Mouse (Mus musculus): ENCODE results near the gene Hkdc1. TPM values are rescaled to one million over a fixed set of nuclear protein-coding genes. Genes with fewer than 3 reads are reported as not detected.

The Hkdc1 gene
- polyA plus RNA-seq, 2 experiments = 2.4 to 4.1 TPM

DNA sequence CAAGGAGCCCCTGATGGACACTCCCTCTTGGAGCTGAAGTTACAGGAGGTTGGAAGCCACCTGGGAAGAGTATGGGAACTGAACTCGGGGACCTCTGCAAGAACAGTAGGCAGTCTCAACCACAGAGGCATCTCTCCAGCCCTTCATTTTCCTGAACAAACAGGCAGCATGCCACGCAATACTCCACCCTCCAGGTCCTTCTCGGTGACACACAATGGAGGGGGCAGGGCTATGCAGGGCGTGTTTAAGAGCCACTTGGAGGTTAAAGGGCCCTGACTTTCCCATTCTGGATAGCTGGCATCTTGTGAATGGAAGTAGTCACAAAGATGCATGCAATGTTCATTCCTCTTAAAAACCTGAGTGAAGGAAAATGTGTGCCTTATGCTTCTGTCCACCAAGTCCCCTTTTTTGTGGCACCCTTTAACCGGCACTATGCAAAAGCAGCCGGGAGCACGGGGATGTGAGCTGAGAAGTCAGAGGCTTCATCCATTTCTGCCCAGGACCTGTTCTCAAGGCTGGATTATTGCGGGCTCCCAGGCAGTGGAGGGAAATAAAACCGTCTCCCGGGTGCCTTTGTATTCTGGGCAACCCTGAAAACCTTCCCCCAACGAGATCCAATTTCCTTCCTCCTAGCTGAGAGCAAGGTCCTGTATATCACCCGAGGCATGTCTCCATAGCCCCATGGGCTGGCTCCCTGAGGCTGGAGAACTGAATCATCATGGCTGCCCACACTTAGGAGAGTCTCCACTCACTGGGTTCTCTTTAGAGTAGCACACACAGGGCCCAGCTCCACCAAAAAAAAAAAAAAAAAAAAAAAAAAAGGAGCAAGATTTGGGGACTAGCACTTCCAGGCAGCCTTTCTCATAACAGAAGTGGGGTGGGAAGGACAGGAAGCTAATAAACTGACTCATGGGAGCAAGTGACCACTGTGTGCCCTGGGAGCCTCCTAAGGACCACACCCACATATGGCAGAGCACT is 85.4 kb downstream of the Hkdc1 start:
- Histone ChIP-seq H3K4me3 (ENCODE audit: insufficient read depth in 1 of 2, low read depth in 2 of 2, low read length in 2 of 2) (0 out of 4 replicates have a peak overlapping the region, but pooled peaks of 1 of the 2 experiments have one; percentile 3), H3K9ac (replicated peaks) (peak overlapping the region; percentile 27; the same call in 1 of the 2 replicates), H3K36me3 (replicated peaks; ENCODE audit: control insufficient read depth, insufficient read depth, low read depth) (peaks cover 3% of the 10 kb centered on the region; the same call in 1 of the 2 replicates), H3K27ac (peak overlapping the region; percentile 62), H3K4me1 (replicated peaks; ENCODE audit: control insufficient read depth in 2 of 2, insufficient read depth in 2 of 2, low read length in 1 of 2) (peaks cover 68 to 75% of the 10 kb centered on the region in 2 experiments), H3K9me3 (ENCODE audit: control insufficient read depth, low read length) (no peaks in the 10 kb centered on the region), H3K4me2 (ENCODE audit: low read depth) (peak overlapping the region; percentile 98), H3K27me3 (ENCODE audit: control insufficient read depth, insufficient read depth, low read length) (no peaks in the 10 kb centered on the region)
- TF ChIP-seq EP300 (IDR thresholded peaks at IDR 0.05; ENCODE audit: low read depth) (no peak), CTCF (IDR thresholded peaks at IDR 0.05; ENCODE audit: low read depth) (no peak)
- ATAC-seq (ENCODE audit: insufficient read depth) (no peak), DNase-seq (ENCODE audit: low read depth in 3 of 3, low spot score in 3 of 3) (no peak)
- WGBS (ENCODE audit: insufficient replicate concordance) = 14% methylated on average over 12 of the region's 12 CpGs

DNA sequence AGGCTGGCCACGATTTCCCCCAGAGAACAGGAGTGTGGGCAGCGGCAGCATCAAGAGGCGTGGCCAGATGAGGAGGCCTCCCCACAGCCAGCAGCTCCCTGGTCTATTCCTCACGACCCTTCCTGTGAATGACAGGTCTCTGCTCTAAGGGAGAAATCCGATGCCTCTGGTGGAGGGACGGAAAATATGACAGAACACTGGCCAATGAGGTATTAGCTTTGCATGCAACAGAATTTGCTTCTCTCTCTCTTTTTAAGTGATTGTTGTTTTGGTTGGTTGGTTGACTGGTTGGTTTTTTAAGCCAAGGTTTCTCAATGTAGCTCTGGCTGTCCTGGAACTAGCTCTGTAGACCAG is 86.9 kb downstream of the Hkdc1 start:
- no peaks in the 10 kb centered on the region for H3K27me3 ChIP-seq (ENCODE audit: control insufficient read depth, insufficient read depth, low read length)
- ATAC-seq (ENCODE audit: insufficient read depth) (no peak), DNase-seq (ENCODE audit: low read depth in 3 of 3, low spot score in 3 of 3) (no peak)
- no peak overlapping the region for H3K4me3 ChIP-seq (ENCODE audit: insufficient read depth in 1 of 2, low read depth in 2 of 2, low read length in 2 of 2)
- H3K9ac ChIP-seq (replicated peaks) = peak overlapping the region; percentile 16
- H3K4me2 ChIP-seq (ENCODE audit: low read depth) = peak overlapping the region; percentile 98
- H3K9me3 ChIP-seq (ENCODE audit: control insufficient read depth, low read length) = no peaks in the 10 kb centered on the region
- TF ChIP-seq CTCF (IDR thresholded peaks at IDR 0.05; ENCODE audit: low read depth) = no peak
- no peak for TF ChIP-seq EP300 (IDR thresholded peaks at IDR 0.05; ENCODE audit: low read depth)
- H3K27ac ChIP-seq = peak overlapping the region; percentile 49
- H3K4me1 ChIP-seq (replicated peaks; ENCODE audit: control insufficient read depth in 2 of 2, insufficient read depth in 2 of 2, low read length in 1 of 2) = peaks cover 79 to 83% of the 10 kb centered on the region in 2 experiments
- H3K36me3 ChIP-seq (replicated peaks; ENCODE audit: control insufficient read depth, insufficient read depth, low read depth) = peaks cover 3% of the 10 kb centered on the region; the same call in 1 of the 2 replicates
- WGBS (ENCODE audit: insufficient replicate concordance) = 15% methylated on average over 6 of the region's 6 CpGs

DNA sequence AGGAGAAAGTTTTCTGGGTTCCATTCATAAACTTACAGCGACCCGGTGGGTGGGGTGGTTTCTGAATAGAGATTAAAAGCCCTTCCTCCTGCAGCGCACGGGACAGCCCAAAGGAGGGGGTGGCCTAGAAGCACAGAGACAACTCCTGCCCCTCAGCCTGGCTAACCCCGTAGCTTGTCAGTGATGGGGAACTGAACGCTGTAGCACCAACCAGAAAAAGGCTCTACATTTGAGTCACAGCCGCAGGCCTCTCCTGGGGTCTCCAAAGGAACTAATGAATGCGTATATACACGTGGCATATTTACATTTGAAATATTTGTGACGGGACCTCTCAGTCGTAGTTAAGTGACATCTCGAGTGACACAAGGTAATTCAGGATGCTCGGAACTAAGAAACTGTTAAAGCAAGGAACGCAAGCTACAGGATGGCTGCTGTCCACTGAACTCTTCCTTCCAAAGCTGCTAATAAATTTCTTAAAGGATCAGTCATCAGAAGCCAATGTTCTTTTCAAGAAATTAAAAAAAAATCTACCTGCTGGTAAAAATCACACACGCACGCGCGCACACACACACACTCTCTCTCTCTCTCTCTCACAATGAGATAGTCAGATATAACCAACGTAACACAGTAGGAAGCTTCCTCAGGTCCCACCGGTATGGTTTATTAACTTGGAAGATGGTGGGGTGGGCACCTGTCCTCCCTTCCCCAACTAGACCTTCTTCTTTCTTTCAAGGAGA is 87.4 kb downstream of the Hkdc1 start:
- ATAC-seq (ENCODE audit: insufficient read depth) (no peak), DNase-seq (ENCODE audit: low read depth in 3 of 3, low spot score in 3 of 3) (no peak)
- H3K4me3 ChIP-seq (ENCODE audit: insufficient read depth in 1 of 2, low read depth in 2 of 2, low read length in 2 of 2) = peak overlapping the region in 1 of 2 experiments; percentile 8; a peak in 1 of 4 replicates
- peak overlapping the region; percentile 45 for H3K9ac ChIP-seq (replicated peaks)
- no peaks in the 10 kb centered on the region for H3K27me3 ChIP-seq (ENCODE audit: control insufficient read depth, insufficient read depth, low read length)
- H3K9me3 ChIP-seq (ENCODE audit: control insufficient read depth, low read length) = no peaks in the 10 kb centered on the region
- WGBS (ENCODE audit: insufficient replicate concordance) = 44% methylated on average over 20 of the region's 20 CpGs
- peaks cover 3% of the 10 kb centered on the region; the same call in 1 of the 2 replicates for H3K36me3 ChIP-seq (replicated peaks; ENCODE audit: control insufficient read depth, insufficient read depth, low read depth)
- H3K4me1 ChIP-seq (replicated peaks; ENCODE audit: control insufficient read depth in 2 of 2, insufficient read depth in 2 of 2, low read length in 1 of 2) = peaks cover 79 to 86% of the 10 kb centered on the region in 2 experiments
- H3K27ac ChIP-seq = peak overlapping the region; percentile 50
- TF ChIP-seq EP300 (IDR thresholded peaks at IDR 0.05; ENCODE audit: low read depth) (no peak), CTCF (IDR thresholded peaks at IDR 0.05; ENCODE audit: low read depth) (no peak)
- peak overlapping the region; percentile 98 for H3K4me2 ChIP-seq (ENCODE audit: low read depth)

DNA sequence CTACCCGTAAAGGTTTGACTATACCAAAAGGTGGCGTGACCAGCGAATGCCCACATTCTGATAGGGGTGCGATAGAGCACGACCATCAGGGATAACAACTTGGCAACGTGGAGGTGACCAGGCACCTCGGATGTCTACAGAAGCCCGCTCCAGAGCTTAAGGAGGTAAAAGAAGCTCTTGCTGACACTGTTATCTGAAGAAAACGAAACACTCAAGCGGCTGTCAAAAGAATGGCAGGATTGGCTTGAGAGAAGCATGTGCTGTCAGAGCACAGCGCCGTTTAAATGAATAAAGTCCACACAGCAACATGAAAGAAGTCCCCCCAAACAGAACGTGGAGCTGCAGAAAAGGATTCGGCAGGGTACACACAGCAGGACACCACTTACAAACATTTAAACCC is 89.0 kb downstream of the Hkdc1 start:
- no peak for ATAC-seq (ENCODE audit: insufficient read depth)
- H3K27ac ChIP-seq = peak overlapping the region; percentile 95
- peaks cover 81 to 90% of the 10 kb centered on the region in 2 experiments for H3K4me1 ChIP-seq (replicated peaks; ENCODE audit: control insufficient read depth in 2 of 2, insufficient read depth in 2 of 2, low read length in 1 of 2)

More for the DNA sequence above, 89.0 kb downstream of the Hkdc1 start:
- peak overlapping the region; percentile 73 for H3K4me2 ChIP-seq (ENCODE audit: low read depth)
- WGBS (ENCODE audit: insufficient replicate concordance) = 57% methylated on average over 14 of the region's 14 CpGs
- no peaks in the 10 kb centered on the region for H3K27me3 ChIP-seq (ENCODE audit: control insufficient read depth, insufficient read depth, low read length)
- peak overlapping the region; percentile 40; the same call in 1 of the 2 replicates for H3K9ac ChIP-seq (replicated peaks)
- H3K4me3 ChIP-seq (ENCODE audit: insufficient read depth in 1 of 2, low read depth in 2 of 2, low read length in 2 of 2) = peak overlapping the region; percentile 37 to 49; a peak in 2 of 4 replicates
- no peaks in the 10 kb centered on the region for H3K9me3 ChIP-seq (ENCODE audit: control insufficient read depth, low read length)
- no peak for DNase-seq (ENCODE audit: low read depth in 3 of 3, low spot score in 3 of 3)
- H3K36me3 ChIP-seq (replicated peaks; ENCODE audit: control insufficient read depth, insufficient read depth, low read depth) = peaks cover 3% of the 10 kb centered on the region; the same call in 1 of the 2 replicates
- TF ChIP-seq CTCF (IDR thresholded peaks at IDR 0.05; ENCODE audit: low read depth) = no peak
- no peak for TF ChIP-seq EP300 (IDR thresholded peaks at IDR 0.05; ENCODE audit: low read depth)

Other genes with a start within 250 kb of the Hkdc1 start
- 7.3 and 11.0 TPM in 2 replicates for gene Tspan15, start 191.2 kb downstream of the Hkdc1 start, polyA plus RNA-seq (2012; rRNA removed)
- 7.3 and 9.8 TPM in 2 replicates for gene Tspan15, start 191.2 kb downstream of the Hkdc1 start, polyA plus RNA-seq (2014; fragmentation: Nextera tagmentation; extraction: Ambion mirVana)
- not detected in 2 replicates for gene Tacr2, start 170.1 kb downstream of the Hkdc1 start, polyA plus RNA-seq (2012; rRNA removed)
- gene Tacr2, start 170.1 kb downstream of the Hkdc1 start, polyA plus RNA-seq (2014; fragmentation: Nextera tagmentation; extraction: Ambion mirVana) = not detected in 2 replicates
- gene Hk1, start 42.6 kb downstream of the Hkdc1 start, polyA plus RNA-seq (2012; rRNA removed) = 40.8 and 56.1 TPM in 2 replicates
- gene Hk1, start 42.6 kb downstream of the Hkdc1 start, polyA plus RNA-seq (2014; fragmentation: Nextera tagmentation; extraction: Ambion mirVana) = 54.2 and 58.7 TPM in 2 replicates
- 0.11 TPM in 2 replicates for gene 4930507D05Rik, start 27.0 kb upstream of the Hkdc1 start, polyA plus RNA-seq (2012; rRNA removed)
- 0.25 TPM in 1 of 2 replicates, not detected in the other for gene 4930507D05Rik, start 27.0 kb upstream of the Hkdc1 start, polyA plus RNA-seq (2014; fragmentation: Nextera tagmentation; extraction: Ambion mirVana)
- 12.6 and 16.4 TPM in 2 replicates for gene Supv3l1, start 27.2 kb upstream of the Hkdc1 start, polyA plus RNA-seq (2012; rRNA removed)
- gene Supv3l1, start 27.2 kb upstream of the Hkdc1 start, polyA plus RNA-seq (2014; fragmentation: Nextera tagmentation; extraction: Ambion mirVana) = 13.5 and 14.4 TPM in 2 replicates
- 9.1 and 14.7 TPM in 2 replicates for gene Vps26a, start 64.3 kb upstream of the Hkdc1 start, polyA plus RNA-seq (2012; rRNA removed)
- 40.6 and 42.8 TPM in 2 replicates for gene Vps26a, start 64.3 kb upstream of the Hkdc1 start, polyA plus RNA-seq (2014; fragmentation: Nextera tagmentation; extraction: Ambion mirVana)
- gene Srgn, start 105.0 kb upstream of the Hkdc1 start, polyA plus RNA-seq (2012; rRNA removed) = 23.3 and 23.7 TPM in 2 replicates
- gene Srgn, start 105.0 kb upstream of the Hkdc1 start, polyA plus RNA-seq (2014; fragmentation: Nextera tagmentation; extraction: Ambion mirVana) = 73.2 and 82.6 TPM in 2 replicates
- gene Kif1bp, start 156.0 kb upstream of the Hkdc1 start, polyA plus RNA-seq (2012; rRNA removed) = 6.0 and 9.2 TPM in 2 replicates
- gene Kif1bp, start 156.0 kb upstream of the Hkdc1 start, polyA plus RNA-seq (2014; fragmentation: Nextera tagmentation; extraction: Ambion mirVana) = 11.5 and 13.5 TPM in 2 replicates
- gene Ddx21, start 179.8 kb upstream of the Hkdc1 start, polyA plus RNA-seq (2012; rRNA removed) = 17.7 and 31.5 TPM in 2 replicates
- 19.2 and 20.3 TPM in 2 replicates for gene Ddx21, start 179.8 kb upstream of the Hkdc1 start, polyA plus RNA-seq (2014; fragmentation: Nextera tagmentation; extraction: Ambion mirVana)
- 9.9 and 22.7 TPM in 2 replicates for gene Ddx50, start 228.7 kb upstream of the Hkdc1 start, polyA plus RNA-seq (2012; rRNA removed)
- gene Ddx50, start 228.7 kb upstream of the Hkdc1 start, polyA plus RNA-seq (2014; fragmentation: Nextera tagmentation; extraction: Ambion mirVana) = 36.7 and 41.0 TPM in 2 replicates